Mouse (Mus musculus): ENCODE measurements around the gene Zdhhc9. TPM values are rescaled to one million over a fixed set of nuclear protein-coding genes. Genes with fewer than 3 reads are reported as not detected.

The Zdhhc9 gene
- polyA plus RNA-seq, 1 experiment from 2014 or later, result 7.1 TPM

DNA sequence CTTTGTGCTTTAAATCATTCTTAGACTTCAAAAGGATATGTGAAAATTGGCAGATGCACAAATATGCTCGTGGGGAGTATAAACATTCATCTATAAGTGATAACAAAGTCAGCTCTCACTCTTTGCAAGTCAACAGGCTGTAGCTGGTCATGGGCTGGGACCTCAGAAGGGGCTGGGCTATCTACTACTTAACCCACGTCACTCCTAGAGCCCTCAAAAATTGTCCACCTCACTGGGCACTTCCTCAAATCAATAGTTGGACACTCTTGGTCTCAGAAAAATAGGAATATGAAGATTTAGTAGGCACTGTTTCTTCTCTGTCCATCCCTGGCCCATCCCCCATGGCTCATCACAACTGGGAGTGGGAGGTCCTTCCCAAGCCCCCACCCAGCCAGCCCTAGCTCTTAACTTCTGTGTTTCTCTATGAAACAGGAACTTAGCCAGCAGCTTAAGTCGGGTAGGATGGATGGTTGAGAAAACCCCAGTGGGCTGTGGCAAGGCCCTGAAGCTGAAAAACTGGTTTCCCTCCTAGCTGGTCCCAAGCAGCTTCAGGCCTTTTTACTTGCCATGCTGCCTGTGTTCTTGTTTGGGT lies 68.3 kb downstream of the Zdhhc9 start:
- H3K4me2 ChIP-seq (replicated peaks; ENCODE audit: low read depth, low read length), result no peak overlapping the region
- no peaks in the 10 kb centered on the region for H3K36me3 ChIP-seq (ENCODE audit: control insufficient read depth, insufficient read depth, low read length)
- DNase-seq (ENCODE audit: low spot score) (no peak), ATAC-seq (ENCODE audit: low FRiP score) (no peak)
- H3K27me3 ChIP-seq (ENCODE audit: control insufficient read depth, insufficient read depth, low read length), result no peaks in the 10 kb centered on the region
- H3K9ac ChIP-seq (ENCODE audit: low read depth, low read length), result no peak overlapping the region
- H3K4me1 ChIP-seq (replicated peaks; ENCODE audit: control insufficient read depth, insufficient read depth, low read length), result no peaks in the 10 kb centered on the region
- WGBS, result 80% methylated on average over 3 of the region's 3 CpGs
- no peak overlapping the region for H3K27ac ChIP-seq (ENCODE audit: low read depth, low read length)
- H3K9me3 ChIP-seq (ENCODE audit: control insufficient read depth, low read length), result no peaks in the 10 kb centered on the region
- no peak overlapping the region for H3K4me3 ChIP-seq (ENCODE audit: low read depth, low read length)

DNA sequence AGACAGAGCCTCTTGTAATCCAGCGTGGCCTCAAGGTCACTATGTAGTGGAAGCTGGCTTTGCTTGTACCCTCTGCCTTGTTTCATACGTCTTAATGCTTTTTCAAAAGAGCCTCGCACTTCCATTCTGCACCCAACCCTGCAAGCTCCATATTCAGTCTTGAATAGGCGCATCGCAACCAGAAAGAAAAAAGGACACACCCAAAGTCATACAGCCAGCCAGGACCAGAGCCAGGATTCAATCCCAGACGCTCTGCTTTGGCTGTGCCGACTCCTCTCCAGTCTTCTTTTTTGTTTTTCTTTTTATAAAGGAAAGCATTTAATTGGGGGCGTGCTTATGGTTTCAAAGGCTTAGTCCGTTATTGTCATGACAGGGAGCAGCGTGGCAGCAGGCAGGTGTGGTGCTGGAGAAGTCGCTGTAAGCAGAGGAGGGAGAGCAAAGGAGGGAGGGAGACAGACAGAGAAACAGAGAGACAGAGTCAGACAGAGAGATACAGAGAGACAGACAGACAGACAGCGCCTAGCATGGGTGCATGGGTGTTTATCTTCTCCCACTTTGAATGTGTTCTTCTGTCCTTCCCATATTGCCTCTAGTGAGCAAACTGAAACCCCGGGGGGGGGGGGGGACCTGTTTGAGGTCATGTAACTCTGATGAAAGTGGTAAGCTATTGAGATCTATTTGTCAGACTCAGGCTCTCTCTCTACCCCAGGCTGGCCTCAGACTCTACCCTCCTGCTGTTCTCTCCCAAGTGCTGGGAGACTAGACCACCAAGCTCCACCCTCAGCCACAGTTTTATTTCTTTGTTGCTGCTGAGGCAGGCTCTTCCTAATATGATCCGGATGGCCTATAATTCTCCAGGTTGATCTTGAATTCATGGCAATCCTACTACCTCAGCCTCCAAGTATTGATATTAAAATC lies 69.1 kb downstream of the Zdhhc9 start:
- Histone ChIP-seq H3K27ac (ENCODE audit: low read depth, low read length) (no peak overlapping the region), H3K4me3 (ENCODE audit: low read depth, low read length) (no peak overlapping the region), H3K9ac (ENCODE audit: low read depth, low read length) (no peak overlapping the region), H3K27me3 (ENCODE audit: control insufficient read depth, insufficient read depth, low read length) (no peaks in the 10 kb centered on the region), H3K4me1 (replicated peaks; ENCODE audit: control insufficient read depth, insufficient read depth, low read length) (no peaks in the 10 kb centered on the region), H3K4me2 (replicated peaks; ENCODE audit: low read depth, low read length) (no peak overlapping the region), H3K9me3 (ENCODE audit: control insufficient read depth, low read length) (no peaks in the 10 kb centered on the region), H3K36me3 (ENCODE audit: control insufficient read depth, insufficient read depth, low read length) (no peaks in the 10 kb centered on the region)
- 39% methylated on average over 14 of the region's 14 CpGs for WGBS
- DNase-seq (ENCODE audit: low spot score) (no peak), ATAC-seq (ENCODE audit: low FRiP score) (no peak)

DNA sequence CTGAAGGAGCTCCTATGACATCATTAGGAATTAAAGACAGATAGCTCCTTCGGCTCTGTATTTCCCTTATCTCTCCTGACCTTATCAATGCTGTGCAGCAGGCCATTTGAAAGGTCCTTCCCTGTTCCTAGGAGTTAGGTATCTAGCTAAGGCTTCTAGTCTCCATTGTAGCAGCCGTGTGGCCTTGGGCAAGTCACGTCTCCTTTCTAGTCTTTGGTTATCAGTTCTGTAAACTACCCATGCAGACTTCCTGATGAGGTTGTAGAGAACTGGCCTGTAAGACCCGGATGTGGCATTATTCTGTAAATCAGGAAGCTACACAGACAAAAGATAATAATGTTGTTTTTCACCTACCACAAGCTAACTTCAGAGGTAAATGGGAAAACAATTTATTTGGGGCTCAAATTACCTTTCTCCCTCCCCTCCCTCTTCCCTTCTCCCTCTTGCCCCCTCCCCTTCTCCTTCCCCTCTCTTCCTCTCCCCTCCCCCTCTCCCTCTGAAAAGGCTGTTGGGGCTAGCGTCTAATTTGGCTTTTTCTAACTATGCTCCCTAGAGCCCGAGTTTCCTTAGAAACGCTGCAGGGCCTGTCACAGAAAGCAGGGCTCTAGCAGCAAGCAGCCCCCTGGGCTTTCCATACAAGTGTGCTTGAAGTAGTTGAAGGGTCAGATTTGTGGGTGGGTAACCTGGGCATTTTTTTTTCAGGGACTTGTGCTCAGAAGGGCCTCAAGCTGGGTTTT lies 70.0 kb downstream of the Zdhhc9 start:
- 52% methylated on average over 7 of the region's 7 CpGs for WGBS
- H3K4me3 ChIP-seq (ENCODE audit: low read depth, low read length), result no peak overlapping the region
- no peak for ATAC-seq (ENCODE audit: low FRiP score)

DNA sequence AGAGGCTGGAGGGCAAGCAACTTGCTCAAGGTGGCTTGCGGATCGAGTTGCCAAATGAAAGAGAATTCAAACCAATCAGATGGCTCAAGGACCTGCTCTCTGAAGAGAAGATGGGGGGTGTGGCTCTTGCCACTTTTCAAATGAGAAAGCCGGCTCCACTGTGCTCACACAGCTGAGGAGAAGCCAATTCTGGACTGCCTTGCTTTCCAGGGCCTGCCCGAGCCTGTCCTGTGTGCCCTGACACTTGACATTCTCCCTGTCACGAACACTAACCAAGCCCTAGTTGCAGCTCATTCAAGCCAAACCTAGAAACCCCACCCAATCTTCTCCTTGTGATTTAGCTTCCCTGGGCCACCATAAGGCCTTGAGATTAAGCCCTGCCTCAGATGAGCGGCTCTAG lies 70.7 kb downstream of the Zdhhc9 start:
- WGBS, result 63% methylated on average over 6 of the region's 6 CpGs
- no peaks in the 10 kb centered on the region for H3K9me3 ChIP-seq (ENCODE audit: control insufficient read depth, low read length)
- no peaks in the 10 kb centered on the region for H3K27me3 ChIP-seq (ENCODE audit: control insufficient read depth, insufficient read depth, low read length)
- no peak overlapping the region for H3K4me3 ChIP-seq (ENCODE audit: low read depth, low read length)
- ATAC-seq (ENCODE audit: low FRiP score) (no peak), DNase-seq (ENCODE audit: low spot score) (no peak)
- no peak overlapping the region for H3K27ac ChIP-seq (ENCODE audit: low read depth, low read length)
- no peak overlapping the region for H3K9ac ChIP-seq (ENCODE audit: low read depth, low read length)
- H3K4me2 ChIP-seq (replicated peaks; ENCODE audit: low read depth, low read length), result no peak overlapping the region
- no peaks in the 10 kb centered on the region for H3K36me3 ChIP-seq (ENCODE audit: control insufficient read depth, insufficient read depth, low read length)
- no peaks in the 10 kb centered on the region for H3K4me1 ChIP-seq (replicated peaks; ENCODE audit: control insufficient read depth, insufficient read depth, low read length)

More for the DNA sequence above, 70.0 kb downstream of the Zdhhc9 start:
- Histone ChIP-seq H3K9ac (ENCODE audit: low read depth, low read length) (no peak overlapping the region), H3K4me2 (replicated peaks; ENCODE audit: low read depth, low read length) (no peak overlapping the region), H3K4me1 (replicated peaks; ENCODE audit: control insufficient read depth, insufficient read depth, low read length) (no peaks in the 10 kb centered on the region), H3K36me3 (ENCODE audit: control insufficient read depth, insufficient read depth, low read length) (no peaks in the 10 kb centered on the region), H3K27ac (ENCODE audit: low read depth, low read length) (no peak overlapping the region), H3K9me3 (ENCODE audit: control insufficient read depth, low read length) (no peaks in the 10 kb centered on the region), H3K27me3 (ENCODE audit: control insufficient read depth, insufficient read depth, low read length) (no peaks in the 10 kb centered on the region)
- DNase-seq (ENCODE audit: low spot score), result peak; percentile 23

DNA sequence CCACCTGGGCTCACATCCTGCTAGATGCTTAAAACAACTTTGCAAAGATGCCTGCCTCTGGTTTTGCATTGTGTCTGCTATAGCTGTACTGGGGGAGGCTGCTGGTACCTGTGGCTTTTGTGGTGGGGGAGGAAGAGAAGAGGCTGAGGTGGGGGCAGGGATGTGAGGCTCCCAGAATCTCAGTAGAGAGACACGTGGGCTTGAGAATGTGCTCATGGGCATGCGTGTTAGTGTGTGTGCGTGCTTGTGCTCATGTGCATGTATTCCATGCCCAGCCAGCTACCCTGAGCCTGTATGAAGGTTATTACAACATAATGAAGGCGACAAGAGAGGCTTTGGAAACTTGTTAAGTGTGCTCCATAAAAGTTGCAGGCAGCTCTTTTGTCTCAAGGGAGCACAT lies 71.7 kb downstream of the Zdhhc9 start:
- Histone ChIP-seq H3K4me2 (replicated peaks; ENCODE audit: low read depth, low read length) (no peak overlapping the region), H3K27ac (ENCODE audit: low read depth, low read length) (no peak overlapping the region), H3K4me1 (replicated peaks; ENCODE audit: control insufficient read depth, insufficient read depth, low read length) (no peaks in the 10 kb centered on the region), H3K27me3 (ENCODE audit: control insufficient read depth, insufficient read depth, low read length) (no peaks in the 10 kb centered on the region), H3K9me3 (ENCODE audit: control insufficient read depth, low read length) (no peaks in the 10 kb centered on the region), H3K4me3 (ENCODE audit: low read depth, low read length) (no peak overlapping the region), H3K9ac (ENCODE audit: low read depth, low read length) (no peak overlapping the region), H3K36me3 (ENCODE audit: control insufficient read depth, insufficient read depth, low read length) (no peaks in the 10 kb centered on the region)
- DNase-seq (ENCODE audit: low spot score) (no peak), ATAC-seq (ENCODE audit: low FRiP score) (no peak)
- WGBS, result 80% methylated on average over 4 of the region's 4 CpGs

DNA sequence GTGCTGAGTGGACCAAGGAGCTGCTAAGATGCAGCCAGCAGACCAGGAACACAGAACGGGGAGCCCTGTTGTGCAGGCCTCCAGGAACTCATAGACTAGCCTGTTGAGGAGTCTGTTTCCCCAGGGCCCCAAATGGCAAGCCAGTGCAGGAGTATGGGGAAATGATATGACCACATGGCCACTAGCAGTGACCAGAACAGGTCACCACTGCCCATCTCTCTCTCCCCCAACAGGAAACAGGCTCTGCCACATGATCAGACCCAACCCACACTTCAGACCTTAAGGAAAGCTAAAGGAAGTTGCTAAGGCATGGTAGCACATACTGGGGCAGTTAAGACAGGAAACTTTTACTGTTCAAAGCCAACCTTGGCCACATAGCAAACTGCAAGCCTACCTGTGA lies 79.5 kb downstream of the Zdhhc9 start:
- Histone ChIP-seq H3K36me3 (ENCODE audit: control insufficient read depth, insufficient read depth, low read length) (no peaks in the 10 kb centered on the region), H3K9ac (ENCODE audit: low read depth, low read length) (no peak overlapping the region), H3K4me2 (replicated peaks; ENCODE audit: low read depth, low read length) (no peak overlapping the region), H3K4me1 (replicated peaks; ENCODE audit: control insufficient read depth, insufficient read depth, low read length) (no peaks in the 10 kb centered on the region), H3K4me3 (ENCODE audit: low read depth, low read length) (no peak overlapping the region), H3K27me3 (ENCODE audit: control insufficient read depth, insufficient read depth, low read length) (no peaks in the 10 kb centered on the region), H3K9me3 (ENCODE audit: control insufficient read depth, low read length) (no peaks in the 10 kb centered on the region; the same call in 1 of the 2 replicates), H3K27ac (ENCODE audit: low read depth, low read length) (no peak overlapping the region)
- ATAC-seq (ENCODE audit: low FRiP score) (no peak), DNase-seq (ENCODE audit: low spot score) (no peak)
- WGBS, result 77% methylated on average over 1 of the region's 1 CpGs

DNA sequence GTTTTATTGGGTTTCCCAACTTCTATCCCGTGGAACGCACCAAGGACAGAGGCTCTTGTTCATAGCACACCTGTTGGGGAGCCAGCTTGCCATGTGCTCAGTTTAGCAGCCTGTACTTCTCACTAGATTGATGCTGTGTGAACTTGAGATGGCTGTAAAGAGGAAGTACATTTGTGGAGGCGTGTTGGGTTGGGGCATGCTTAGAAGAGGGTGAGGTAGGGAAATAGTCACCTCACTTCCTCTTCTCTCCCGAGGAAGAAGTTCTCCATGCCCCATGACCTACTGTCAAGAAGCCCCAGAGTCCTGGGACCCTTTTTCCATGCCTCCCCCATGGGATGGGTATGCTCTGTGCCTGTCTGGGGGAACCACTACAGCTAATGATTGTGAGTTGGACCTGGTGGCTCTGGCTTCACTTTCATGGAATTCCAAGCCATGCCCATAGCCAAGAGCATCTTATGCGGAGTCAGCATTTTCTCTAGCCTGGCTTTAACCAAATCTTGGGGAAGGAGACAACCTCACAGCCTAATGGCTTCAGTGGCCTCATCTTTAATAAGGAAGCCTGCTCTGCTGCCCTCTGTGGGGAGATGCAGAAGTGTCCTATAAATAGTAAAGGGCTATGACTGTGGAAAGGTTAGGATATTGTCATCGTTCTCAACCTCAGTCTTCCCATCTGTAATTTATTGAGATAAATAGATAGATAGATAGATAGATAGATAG lies 81.0 kb downstream of the Zdhhc9 start:
- ATAC-seq (ENCODE audit: low FRiP score), result no peak

DNA sequence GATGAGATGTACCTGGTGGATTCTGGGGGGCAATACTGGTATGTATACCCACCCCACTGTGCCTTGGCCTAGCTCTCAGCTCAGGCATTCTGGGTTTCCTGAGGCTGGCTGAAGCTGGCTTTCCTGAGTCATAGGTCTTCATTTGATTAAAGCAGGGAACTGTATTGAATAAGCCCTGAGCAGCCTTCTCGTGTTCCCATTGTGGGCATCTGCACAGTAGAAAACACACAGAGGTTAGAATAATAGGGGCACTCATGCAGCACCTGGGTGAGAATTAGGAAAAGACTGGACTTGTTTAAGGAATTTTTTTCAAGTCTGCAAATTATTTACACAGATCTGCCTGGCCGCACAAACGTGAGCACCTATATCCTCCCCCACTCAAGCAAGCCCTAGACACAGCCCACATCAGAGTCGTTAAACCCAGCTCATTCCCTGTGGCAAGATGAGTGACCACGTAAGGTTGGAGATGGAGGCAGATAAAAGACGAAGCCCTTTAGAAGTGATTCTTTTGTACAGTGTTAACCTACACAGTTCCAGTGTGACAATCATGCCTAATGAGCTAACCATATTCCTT lies 81.7 kb downstream of the Zdhhc9 start:
- 73% methylated on average over 6 of the region's 6 CpGs for WGBS
- ATAC-seq (ENCODE audit: low FRiP score) (no peak), DNase-seq (ENCODE audit: low spot score) (no peak)

More for the DNA sequence above, 81.0 kb downstream of the Zdhhc9 start:
- no peak overlapping the region for H3K27ac ChIP-seq (ENCODE audit: low read depth, low read length)
- no peaks in the 10 kb centered on the region; the same call in 1 of the 2 replicates for H3K9me3 ChIP-seq (ENCODE audit: control insufficient read depth, low read length)
- 80% methylated on average over 6 of the region's 6 CpGs for WGBS
- DNase-seq (ENCODE audit: low spot score), result no peak
- no peaks in the 10 kb centered on the region for H3K27me3 ChIP-seq (ENCODE audit: control insufficient read depth, insufficient read depth, low read length)
- no peak overlapping the region for H3K9ac ChIP-seq (ENCODE audit: low read depth, low read length)
- no peak overlapping the region for H3K4me3 ChIP-seq (ENCODE audit: low read depth, low read length)
- H3K4me2 ChIP-seq (replicated peaks; ENCODE audit: low read depth, low read length), result no peak overlapping the region
- H3K36me3 ChIP-seq (ENCODE audit: control insufficient read depth, insufficient read depth, low read length), result no peaks in the 10 kb centered on the region
- no peaks in the 10 kb centered on the region for H3K4me1 ChIP-seq (replicated peaks; ENCODE audit: control insufficient read depth, insufficient read depth, low read length)

More for the DNA sequence above, 81.7 kb downstream of the Zdhhc9 start:
- no peaks in the 10 kb centered on the region for H3K27me3 ChIP-seq (ENCODE audit: control insufficient read depth, insufficient read depth, low read length)
- no peaks in the 10 kb centered on the region for H3K36me3 ChIP-seq (ENCODE audit: control insufficient read depth, insufficient read depth, low read length)
- H3K4me3 ChIP-seq (ENCODE audit: low read depth, low read length), result no peak overlapping the region
- H3K4me2 ChIP-seq (replicated peaks; ENCODE audit: low read depth, low read length), result no peak overlapping the region
- no peaks in the 10 kb centered on the region for H3K4me1 ChIP-seq (replicated peaks; ENCODE audit: control insufficient read depth, insufficient read depth, low read length)
- H3K9me3 ChIP-seq (ENCODE audit: control insufficient read depth, low read length), result no peaks in the 10 kb centered on the region; the same call in 1 of the 2 replicates
- no peak overlapping the region for H3K27ac ChIP-seq (ENCODE audit: low read depth, low read length)
- no peak overlapping the region for H3K9ac ChIP-seq (ENCODE audit: low read depth, low read length)

All from hindbrain, embryonic 11.5 days (tissue).